Mouse (Mus musculus) macrophage (primary cell): ENCODE measurements around the gene Eln. TPM values are rescaled to one million over a fixed set of nuclear protein-coding genes. Genes with fewer than 3 reads are reported as not detected.

Source experiments
- H3K27ac ChIP-seq: fragments of 350-480 bp; formaldehyde crosslinking; 2 replicates; pipeline ENCODE4 v1.9.0; 2021
- H3K36me3 ChIP-seq: fragments of 350-480 bp; formaldehyde crosslinking; 2 replicates; pipeline ENCODE4 v1.9.0; 2021; ENCODE audit errors: inconsistent target
- H3K4me3 ChIP-seq: fragments of 350-480 bp; formaldehyde crosslinking; 2 replicates; pipeline ENCODE4 v1.9.0; 2021; ENCODE audit errors: inconsistent target
- H3K79me2 ChIP-seq: fragments of 350-480 bp; formaldehyde crosslinking; 2 replicates; pipeline ENCODE4 v1.9.0; 2021; ENCODE audit errors: inconsistent target
- WGBS: methylation state at CpG from one replicate; pipeline ENCODE4 v1.1.7; 2026; ENCODE audit warnings: inconsistent platforms; ENCODE audit not compliant: missing documents; 5-methylcytosine and 5-hydroxymethylcytosine counted together
- polyA plus RNA-seq: library from polyadenylated mRNA; stranded (reverse); fragments of 250-400 nt; gene quantifications from 3 replicates; pipeline ENCODE4 v1.2.4, GENCODE M21; 2018; ENCODE audit warnings: inconsistent platforms

The Eln gene
- polyA plus RNA-seq, 1 experiment from 2014 or later = not detected

DNA sequence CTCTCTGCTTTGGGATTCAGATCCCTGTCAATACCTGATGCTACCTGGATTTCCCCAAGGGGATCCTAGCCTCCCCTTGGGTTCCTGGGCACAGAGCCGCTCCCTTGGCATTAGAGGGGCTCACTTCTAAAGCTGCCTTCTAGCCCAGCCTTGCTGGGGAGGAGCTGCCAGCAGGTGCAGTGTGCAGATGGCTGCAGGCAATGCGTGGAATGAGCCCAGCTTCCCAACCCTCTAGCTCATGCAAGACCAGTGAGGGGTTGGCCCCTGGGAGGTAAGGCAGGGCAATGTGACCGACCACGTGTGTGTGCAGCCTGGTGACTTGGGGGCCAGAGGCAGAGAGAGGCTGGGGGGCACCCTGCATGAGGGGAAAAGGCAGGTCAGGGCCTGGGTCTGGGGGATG lies 90.4 kb downstream of the Eln start:
- 97% methylated on average over 4 of the region's 4 CpGs for WGBS
- Histone ChIP-seq H3K4me3 (no peak overlapping the region), H3K36me3 (peaks cover 39% of the 10 kb centered on the region; the same call in 1 of the 2 replicates), H3K27ac (no peak overlapping the region), H3K79me2 (no peaks in the 10 kb centered on the region)

Other genes starting within 250 kb of the Eln start
- 12.7 to 25.8 TPM (median 14.6 TPM) in 3 replicates for gene Clip2, start 194.9 kb downstream of the Eln start, polyA plus RNA-seq
- gene Syna, start 187.2 kb downstream of the Eln start, polyA plus RNA-seq = not detected in 3 replicates
- gene Rfc2, start 166.0 kb downstream of the Eln start, polyA plus RNA-seq = 65.2 to 94.5 TPM (median 74.5 TPM) in 3 replicates
- 185 to 303 TPM (median 275 TPM) in 3 replicates for gene Lat2, start 132.3 kb downstream of the Eln start, polyA plus RNA-seq
- gene Eif4h, start 107.8 kb downstream of the Eln start, polyA plus RNA-seq = 92.6 to 190 TPM (median 145 TPM) in 3 replicates
- 16.9 to 25.3 TPM (median 20.3 TPM) in 3 replicates for gene Limk1, start 58.7 kb downstream of the Eln start, polyA plus RNA-seq
- gene Tmem270, start 159.4 kb upstream of the Eln start, polyA plus RNA-seq = not detected in 3 replicates
- gene Cldn13, start 168.2 kb upstream of the Eln start, polyA plus RNA-seq = not detected in 3 replicates
- gene Mettl27, start 185.0 kb upstream of the Eln start, polyA plus RNA-seq = 1.6 to 3.7 TPM (median 2.0 TPM) in 3 replicates
- not detected in 3 replicates for gene Cldn4, start 199.6 kb upstream of the Eln start, polyA plus RNA-seq
- gene Cldn3, start 238.9 kb upstream of the Eln start, polyA plus RNA-seq = not detected in 3 replicates